Mouse (Mus musculus): ENCODE data around the gene Cops3. TPM values are rescaled to one million over a fixed set of nuclear protein-coding genes. Genes with fewer than 3 reads are reported as not detected.
A peak's percentile ranks its signal among the peaks of the same experiment; 100 is the strongest.

The Cops3 gene
- polyA plus RNA-seq, 1 experiment from 2014 or later: 224 TPM

DNA sequence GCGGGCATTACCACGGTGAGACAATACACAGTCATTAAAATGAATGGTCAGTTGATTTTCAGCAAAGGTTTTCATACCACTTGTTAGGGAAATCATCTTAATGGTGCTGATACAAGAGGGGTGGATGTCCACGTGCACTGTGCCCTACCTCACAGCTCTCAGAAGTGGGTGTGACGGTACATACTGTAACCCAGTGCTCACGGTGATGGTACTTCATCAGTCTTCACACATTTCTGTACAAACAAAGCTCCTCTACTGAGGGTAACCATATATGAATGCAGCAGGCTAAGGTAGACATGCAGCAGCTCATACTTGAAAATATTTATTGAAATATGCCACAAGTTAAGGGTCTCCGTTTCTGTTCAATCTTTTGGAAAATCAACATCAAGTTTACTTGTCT is 56.0 kb downstream of the Cops3 start:
- no peaks in the 10 kb centered on the region for H3K27me3 ChIP-seq (ENCODE audit: insufficient read depth, low read length)
- H3K9me3 ChIP-seq (ENCODE audit: low read length): no peaks in the 10 kb centered on the region
- no peak overlapping the region for H3K27ac ChIP-seq (ENCODE audit: low read length)
- 91% methylated on average over 6 of the region's 6 CpGs for whole genome bisulfite sequencing
- H3K4me3 ChIP-seq (ENCODE audit: low read length): no peak overlapping the region
- H3K4me2 ChIP-seq (replicated peaks; ENCODE audit: low read depth, low read length): no peak overlapping the region
- H3K36me3 ChIP-seq (ENCODE audit: insufficient read depth, low read length): no peaks in the 10 kb centered on the region
- peaks cover 10% of the 10 kb centered on the region; the same call in 1 of the 2 replicates for H3K4me1 ChIP-seq (ENCODE audit: insufficient read depth, low read length)
- ATAC-seq (ENCODE audit: low FRiP score, low TSS enrichment): no peak
- no peak overlapping the region for H3K9ac ChIP-seq (replicated peaks; ENCODE audit: low read length)

DNA sequence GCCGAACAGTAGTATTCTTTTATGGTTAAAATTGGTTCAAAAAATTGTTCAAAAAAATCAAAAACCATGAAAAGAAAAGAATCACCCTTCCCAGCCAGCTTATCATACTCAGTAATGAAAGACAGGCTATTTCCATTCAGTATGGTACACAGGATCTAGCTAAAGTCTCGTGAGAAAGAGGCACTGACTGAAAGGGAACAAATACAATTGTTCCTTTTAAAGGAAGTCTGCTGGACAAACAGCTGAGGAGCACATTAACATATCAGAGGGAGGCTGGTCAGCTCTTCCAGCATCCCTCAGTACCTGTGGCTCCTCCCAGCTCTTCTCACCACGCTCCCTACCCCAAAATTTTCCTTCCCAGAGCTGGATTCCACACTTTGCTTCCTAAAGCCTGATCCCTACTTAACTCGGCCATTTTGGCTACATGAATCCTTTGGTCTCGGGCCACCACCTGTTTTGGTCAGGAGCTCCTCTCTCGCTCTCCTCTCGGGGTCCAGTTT is 57.5 kb downstream of the Cops3 start:
- Histone ChIP-seq H3K9ac (replicated peaks; ENCODE audit: low read length) (no peak overlapping the region), H3K4me3 (ENCODE audit: low read length) (no peak overlapping the region), H3K36me3 (ENCODE audit: insufficient read depth, low read length) (peaks cover 6% of the 10 kb centered on the region), H3K4me1 (ENCODE audit: insufficient read depth, low read length) (0 out of 2 replicates have a peak, but pooled peaks cover 4% of the 10 kb centered on the region), H3K9me3 (ENCODE audit: low read length) (no peaks in the 10 kb centered on the region), H3K27ac (ENCODE audit: low read length) (no peak overlapping the region), H3K4me2 (replicated peaks; ENCODE audit: low read depth, low read length) (no peak overlapping the region), H3K27me3 (ENCODE audit: insufficient read depth, low read length) (no peaks in the 10 kb centered on the region)
- WGBS: 86% methylated on average over 7 of the region's 7 CpGs
- no peak for ATAC-seq (ENCODE audit: low FRiP score, low TSS enrichment)

- Histone ChIP-seq H3K36me3 (ENCODE audit: insufficient read depth, low read length) (peaks cover 23% of the 10 kb centered on the region), H3K27me3 (ENCODE audit: insufficient read depth, low read length) (no peaks in the 10 kb centered on the region), H3K4me1 (ENCODE audit: insufficient read depth, low read length) (no peaks in the 10 kb centered on the region), H3K9me3 (ENCODE audit: low read length) (no peaks in the 10 kb centered on the region), H3K9ac (replicated peaks; ENCODE audit: low read length) (no peak overlapping the region), H3K4me2 (replicated peaks; ENCODE audit: low read depth, low read length) (no peak overlapping the region), H3K27ac (ENCODE audit: low read length) (no peak overlapping the region), H3K4me3 (ENCODE audit: low read length) (no peak overlapping the region)
- 87% methylated on average over 4 of the region's 4 CpGs for WGBS
- no peak for ATAC-seq (ENCODE audit: low FRiP score, low TSS enrichment)
These were observed 59.4 kb downstream of the Cops3 start for GRCm38 (mm10) chr11:59780241-59780640.

- Histone ChIP-seq H3K9me3 (ENCODE audit: low read length) (no peaks in the 10 kb centered on the region), H3K27me3 (ENCODE audit: insufficient read depth, low read length) (no peaks in the 10 kb centered on the region), H3K27ac (ENCODE audit: low read length) (no peak overlapping the region), H3K4me2 (replicated peaks; ENCODE audit: low read depth, low read length) (no peak overlapping the region), H3K9ac (replicated peaks; ENCODE audit: low read length) (no peak overlapping the region), H3K36me3 (ENCODE audit: insufficient read depth, low read length) (peaks cover 27% of the 10 kb centered on the region), H3K4me3 (ENCODE audit: low read length) (no peak overlapping the region), H3K4me1 (ENCODE audit: insufficient read depth, low read length) (no peaks in the 10 kb centered on the region)
- 74% methylated on average over 4 of the region's 4 CpGs for WGBS
- ATAC-seq (ENCODE audit: low FRiP score, low TSS enrichment): no peak
These were observed 60.2 kb downstream of the Cops3 start for GRCm38 (mm10) chr11:59779406-59779805.

GRCm38 (mm10) chr11:59778874-59779223 is 60.8 kb downstream of the Cops3 start:
- Histone ChIP-seq H3K9me3 (ENCODE audit: low read length) (no peaks in the 10 kb centered on the region), H3K36me3 (ENCODE audit: insufficient read depth, low read length) (peaks cover 33% of the 10 kb centered on the region), H3K4me3 (ENCODE audit: low read length) (no peak overlapping the region), H3K27me3 (ENCODE audit: insufficient read depth, low read length) (no peaks in the 10 kb centered on the region), H3K9ac (replicated peaks; ENCODE audit: low read length) (no peak overlapping the region), H3K27ac (ENCODE audit: low read length) (no peak overlapping the region), H3K4me1 (ENCODE audit: insufficient read depth, low read length) (no peaks in the 10 kb centered on the region), H3K4me2 (replicated peaks; ENCODE audit: low read depth, low read length) (no peak overlapping the region)
- 71% methylated on average over 1 of the region's 1 CpGs for WGBS
- 0 out of 2 replicates have a peak, but pooled peaks have one; percentile 6 for ATAC-seq (ENCODE audit: low FRiP score, low TSS enrichment)

DNA sequence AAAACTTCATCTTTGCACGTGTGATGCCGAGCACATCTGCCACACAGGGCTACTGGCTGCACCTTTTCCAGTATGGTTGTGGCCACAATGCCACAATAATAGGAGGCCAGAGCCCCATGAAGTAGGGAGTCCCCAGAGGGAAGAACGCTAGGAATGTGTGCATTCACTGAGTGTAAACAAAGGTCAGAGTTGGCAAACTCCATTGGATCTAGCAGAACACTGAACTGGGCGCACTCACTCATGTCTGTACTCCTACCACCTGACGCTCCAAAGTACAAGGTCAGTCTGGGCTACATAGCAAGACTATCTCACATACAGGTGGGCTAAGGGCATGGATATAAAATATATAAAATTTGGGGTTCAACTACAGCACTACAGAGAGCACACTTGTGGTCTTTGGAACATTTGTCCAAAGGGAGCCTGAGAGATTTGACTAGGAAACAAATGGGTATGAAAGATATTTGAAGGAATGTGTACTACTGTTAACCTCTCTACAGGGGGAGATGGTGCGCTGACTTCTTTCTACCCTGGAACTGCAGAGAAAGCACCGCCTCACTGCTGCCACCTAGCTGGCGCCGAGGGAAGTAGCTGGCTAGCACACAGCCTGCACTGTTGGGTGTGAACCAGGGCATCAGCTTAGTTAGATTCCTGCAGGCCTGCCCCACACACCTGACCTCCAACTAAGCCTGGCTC is 61.3 kb downstream of the Cops3 start:
- no peak overlapping the region for H3K4me2 ChIP-seq (replicated peaks; ENCODE audit: low read depth, low read length)
- 54% methylated on average over 9 of the region's 9 CpGs for WGBS
- H3K4me3 ChIP-seq (ENCODE audit: low read length): no peak overlapping the region
- no peak overlapping the region for H3K27ac ChIP-seq (ENCODE audit: low read length)
- H3K9me3 ChIP-seq (ENCODE audit: low read length): no peaks in the 10 kb centered on the region
- no peak overlapping the region for H3K9ac ChIP-seq (replicated peaks; ENCODE audit: low read length)
- H3K36me3 ChIP-seq (ENCODE audit: insufficient read depth, low read length): peaks cover 38% of the 10 kb centered on the region
- no peaks in the 10 kb centered on the region for H3K27me3 ChIP-seq (ENCODE audit: insufficient read depth, low read length)
- 0 out of 2 replicates have a peak, but pooled peaks have one; percentile 53 for ATAC-seq (ENCODE audit: low FRiP score, low TSS enrichment)
- no peaks in the 10 kb centered on the region for H3K4me1 ChIP-seq (ENCODE audit: insufficient read depth, low read length)

- no peak overlapping the region for H3K4me2 ChIP-seq (replicated peaks; ENCODE audit: low read depth, low read length)
- no peaks in the 10 kb centered on the region for H3K9me3 ChIP-seq (ENCODE audit: low read length)
- H3K27ac ChIP-seq (ENCODE audit: low read length): no peak overlapping the region
- 86% methylated on average over 5 of the region's 5 CpGs for WGBS
- no peak overlapping the region for H3K9ac ChIP-seq (replicated peaks; ENCODE audit: low read length)
- H3K4me1 ChIP-seq (ENCODE audit: insufficient read depth, low read length): no peaks in the 10 kb centered on the region
- no peak for ATAC-seq (ENCODE audit: low FRiP score, low TSS enrichment)
- H3K36me3 ChIP-seq (ENCODE audit: insufficient read depth, low read length): peaks cover 46% of the 10 kb centered on the region
- H3K27me3 ChIP-seq (ENCODE audit: insufficient read depth, low read length): no peaks in the 10 kb centered on the region
- H3K4me3 ChIP-seq (ENCODE audit: low read length): no peak overlapping the region
These were observed 62.4 kb downstream of the Cops3 start for GRCm38 (mm10) chr11:59777259-59777658.

GRCm38 (mm10) chr11:59775435-59776148 is 64.0 kb downstream of the Cops3 start:
- H3K4me2 ChIP-seq (replicated peaks; ENCODE audit: low read depth, low read length): no peak overlapping the region
- H3K4me1 ChIP-seq (ENCODE audit: insufficient read depth, low read length): no peaks in the 10 kb centered on the region
- no peak overlapping the region for H3K27ac ChIP-seq (ENCODE audit: low read length)
- WGBS: 77% methylated on average over 13 of the region's 13 CpGs
- no peaks in the 10 kb centered on the region for H3K9me3 ChIP-seq (ENCODE audit: low read length)
- ATAC-seq (ENCODE audit: low FRiP score, low TSS enrichment): peak; percentile 67; the same call in 1 of the 2 replicates
- no peaks in the 10 kb centered on the region for H3K27me3 ChIP-seq (ENCODE audit: insufficient read depth, low read length)
- H3K9ac ChIP-seq (replicated peaks; ENCODE audit: low read length): no peak overlapping the region
- H3K4me3 ChIP-seq (ENCODE audit: low read length): no peak overlapping the region
- H3K36me3 ChIP-seq (ENCODE audit: insufficient read depth, low read length): peaks cover 63% of the 10 kb centered on the region

DNA sequence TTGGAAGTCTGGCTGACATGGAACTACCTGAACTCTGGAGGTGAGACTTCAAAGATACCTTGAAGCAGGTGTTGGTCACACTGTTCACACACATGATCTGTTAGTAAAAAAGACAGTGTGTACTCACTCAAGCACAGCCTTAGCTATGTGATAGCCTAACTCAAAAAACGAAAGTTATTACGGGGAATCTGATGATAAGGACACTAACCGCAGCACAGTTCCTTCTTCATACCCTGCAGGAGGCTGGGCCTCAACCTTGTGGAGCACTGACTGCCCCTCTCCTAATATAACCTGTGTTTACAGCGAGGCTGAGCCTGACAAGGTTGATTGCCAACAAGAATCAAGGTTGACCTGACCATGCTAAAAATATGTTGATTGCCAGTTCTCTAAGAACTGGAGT is 65.1 kb downstream of the Cops3 start:
- no peaks in the 10 kb centered on the region for H3K27me3 ChIP-seq (ENCODE audit: insufficient read depth, low read length)
- 88% methylated on average over 4 of the region's 4 CpGs for WGBS
- H3K4me2 ChIP-seq (replicated peaks; ENCODE audit: low read depth, low read length): no peak overlapping the region
- H3K27ac ChIP-seq (ENCODE audit: low read length): no peak overlapping the region
- no peaks in the 10 kb centered on the region for H3K4me1 ChIP-seq (ENCODE audit: insufficient read depth, low read length)
- no peak for ATAC-seq (ENCODE audit: low FRiP score, low TSS enrichment)
- H3K36me3 ChIP-seq (ENCODE audit: insufficient read depth, low read length): peaks cover 66% of the 10 kb centered on the region
- no peak overlapping the region for H3K4me3 ChIP-seq (ENCODE audit: low read length)
- H3K9me3 ChIP-seq (ENCODE audit: low read length): no peaks in the 10 kb centered on the region
- no peak overlapping the region for H3K9ac ChIP-seq (replicated peaks; ENCODE audit: low read length)

DNA sequence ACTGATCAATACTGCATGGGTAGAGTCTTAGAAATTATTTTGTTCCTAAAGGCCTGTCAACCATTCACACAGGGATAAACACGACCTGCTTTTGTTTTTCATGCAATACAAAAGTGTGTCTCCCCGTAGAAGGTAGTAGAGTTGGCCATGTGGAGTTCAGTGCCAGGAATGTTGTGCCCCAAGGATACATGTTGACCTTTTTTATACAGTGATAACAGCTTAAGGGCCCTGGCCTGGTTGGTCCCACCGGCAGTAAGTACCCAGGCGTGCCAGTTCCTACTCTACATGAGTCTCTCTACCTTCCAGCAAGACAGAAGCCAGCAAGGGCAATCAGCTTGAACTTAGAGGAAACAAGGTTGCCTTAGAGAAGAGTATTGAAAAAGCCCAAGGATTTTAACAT is 66.7 kb downstream of the Cops3 start:
- WGBS: 89% methylated on average over 4 of the region's 4 CpGs
- Histone ChIP-seq H3K4me1 (ENCODE audit: insufficient read depth, low read length) (no peaks in the 10 kb centered on the region), H3K27ac (ENCODE audit: low read length) (no peak overlapping the region), H3K9me3 (ENCODE audit: low read length) (no peaks in the 10 kb centered on the region), H3K9ac (replicated peaks; ENCODE audit: low read length) (no peak overlapping the region), H3K4me3 (ENCODE audit: low read length) (no peak overlapping the region), H3K36me3 (ENCODE audit: insufficient read depth, low read length) (peaks cover 78% of the 10 kb centered on the region), H3K27me3 (ENCODE audit: insufficient read depth, low read length) (no peaks in the 10 kb centered on the region), H3K4me2 (replicated peaks; ENCODE audit: low read depth, low read length) (no peak overlapping the region)
- no peak for ATAC-seq (ENCODE audit: low FRiP score, low TSS enrichment)
